Mouse (Mus musculus): ENCODE results near the gene Camta1.
A peak's percentile ranks its signal among the peaks of the same experiment; 100 is the strongest.

The Camta1 gene

DNA sequence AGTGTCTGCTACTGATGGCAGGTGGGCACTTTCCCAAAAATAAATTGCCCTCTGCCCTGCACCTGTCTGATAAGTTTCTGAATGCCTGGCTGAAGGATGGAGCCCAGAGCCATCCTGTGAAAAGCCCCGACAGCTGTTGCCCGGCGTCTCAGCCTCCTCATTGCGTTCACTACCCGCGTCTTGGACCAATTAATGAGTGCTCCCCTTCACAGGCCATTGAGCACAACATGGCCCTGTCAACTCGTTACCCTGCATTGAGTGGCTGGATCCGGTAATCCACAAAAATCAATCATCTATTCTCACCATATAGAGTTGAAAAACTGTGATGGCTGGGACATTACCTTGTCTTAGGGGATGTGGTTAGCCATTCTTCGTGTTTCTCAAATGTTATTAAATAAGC, 275.6 kb downstream of the Camta1 start:
- no peak for DNase-seq

DNA sequence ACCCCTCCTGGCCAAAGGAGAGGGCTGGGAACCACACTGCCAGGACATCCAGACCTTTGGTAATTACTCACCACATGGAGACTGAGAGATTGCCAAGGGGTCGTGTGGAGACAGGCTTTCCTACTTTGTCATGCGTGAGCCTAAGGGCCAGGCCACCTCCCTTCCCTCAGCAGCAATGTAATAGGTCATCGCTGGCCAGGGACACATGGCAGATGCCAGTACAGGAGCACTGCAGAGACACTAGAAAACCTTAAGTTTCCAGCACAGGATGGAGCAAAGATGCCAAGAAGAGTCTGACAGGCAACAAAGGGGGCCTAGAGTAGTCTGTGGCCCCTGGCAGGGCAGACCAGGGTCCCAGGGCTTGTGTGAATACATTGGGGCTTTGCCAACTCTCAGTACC, 283.7 kb downstream of the Camta1 start:
- peak; percentile 57 for DNase-seq

DNA sequence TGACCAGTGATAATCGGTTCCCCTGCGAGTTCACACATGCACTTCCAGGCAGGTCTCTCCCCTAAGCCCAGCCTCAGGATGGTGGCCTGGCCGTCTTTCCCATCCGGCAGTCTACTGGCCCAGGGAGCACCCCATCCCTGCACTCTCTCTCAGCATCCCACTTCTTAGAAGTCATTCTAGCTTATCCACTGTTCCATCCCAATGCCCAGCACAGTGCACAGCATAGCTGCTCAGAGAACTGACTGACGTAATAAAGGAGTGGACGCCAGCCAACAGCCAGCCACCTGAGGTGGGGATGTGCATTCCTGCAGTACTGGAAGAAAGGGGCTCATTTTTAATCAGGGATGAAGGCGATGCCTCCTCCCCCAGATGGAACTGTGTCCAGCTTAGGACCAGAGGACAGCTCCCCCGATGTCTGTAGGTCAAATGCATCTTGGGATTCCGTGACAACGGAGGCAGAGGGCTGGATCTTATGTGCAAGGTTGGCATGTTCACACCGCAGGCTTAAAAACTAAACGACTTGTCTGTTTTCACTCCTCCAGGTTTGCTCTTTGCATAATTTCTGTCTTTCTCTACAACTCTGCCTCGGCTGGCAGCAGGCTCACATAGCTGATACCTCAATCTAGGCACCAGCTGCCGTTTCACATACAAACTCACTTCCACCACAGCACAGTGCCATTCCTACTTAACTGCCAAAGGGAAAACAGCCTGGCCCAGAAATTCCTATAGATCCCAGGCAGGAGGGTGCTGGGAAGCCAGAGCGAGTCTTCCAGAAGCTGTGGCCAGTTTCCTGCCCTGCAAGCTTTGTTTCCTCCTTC, 285.2 kb downstream of the Camta1 start:
- no peak for DNase-seq

DNA sequence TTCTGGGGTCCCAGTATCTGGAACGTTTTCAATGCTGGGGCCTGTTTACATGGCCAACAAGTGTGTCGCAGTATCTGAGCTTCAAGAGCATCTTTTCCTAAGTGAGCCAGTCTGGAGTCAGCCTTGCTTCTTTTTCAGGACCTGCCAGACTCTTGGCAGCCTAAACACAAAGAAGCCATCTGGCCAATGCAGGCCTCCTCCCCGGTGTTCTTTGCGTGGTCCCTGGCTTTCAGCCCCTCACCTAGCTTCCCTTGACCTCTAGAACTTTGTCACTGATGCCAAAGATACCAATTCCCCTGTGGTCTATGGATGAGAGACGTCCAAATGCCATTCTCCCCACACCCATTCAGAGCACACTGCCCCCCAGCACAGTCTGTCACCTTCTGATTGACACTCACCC, 289.0 kb downstream of the Camta1 start:
- peak; percentile 40 for DNase-seq

DNA sequence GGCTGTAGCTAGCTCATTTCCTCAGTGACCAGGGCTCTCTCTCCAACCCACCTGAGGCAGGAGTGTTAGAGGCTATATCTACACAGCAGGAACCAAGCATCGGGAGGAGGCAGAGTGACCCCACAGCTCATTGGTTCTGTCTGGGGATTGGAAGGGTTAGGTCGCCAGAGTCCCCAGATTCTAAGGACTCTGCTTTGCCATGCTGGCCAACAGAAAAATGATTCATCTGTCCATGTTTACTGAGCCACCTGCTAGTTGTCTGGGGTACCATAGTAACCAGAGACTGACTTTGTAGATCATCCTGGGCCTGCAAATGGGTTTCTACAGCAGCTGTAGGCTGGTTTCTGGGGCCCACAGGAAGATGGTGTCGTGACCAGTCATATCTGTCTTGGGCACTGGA, 292.1 kb downstream of the Camta1 start:
- peak; percentile 23 for DNase-seq

DNA sequence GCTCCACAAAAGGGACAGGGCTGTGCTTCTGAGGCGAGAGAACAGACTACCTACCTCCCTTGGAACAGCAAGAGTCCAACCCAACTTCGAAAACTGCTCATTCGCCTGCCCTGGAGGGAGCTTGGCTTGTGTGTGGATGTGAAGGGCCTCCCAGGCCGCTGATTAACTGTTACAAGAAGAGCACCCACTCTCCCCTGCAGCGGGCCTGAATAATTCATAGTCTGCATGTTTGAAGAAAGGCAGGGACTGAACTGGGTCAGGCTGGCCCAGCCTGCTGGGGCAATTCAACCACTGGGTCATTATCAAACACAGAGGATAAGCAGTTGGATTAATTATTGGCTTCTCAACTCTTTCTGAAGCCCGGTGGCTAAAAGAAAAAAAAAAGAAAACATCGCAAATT, 292.8 kb downstream of the Camta1 start:
- no peak for DNase-seq

DNA sequence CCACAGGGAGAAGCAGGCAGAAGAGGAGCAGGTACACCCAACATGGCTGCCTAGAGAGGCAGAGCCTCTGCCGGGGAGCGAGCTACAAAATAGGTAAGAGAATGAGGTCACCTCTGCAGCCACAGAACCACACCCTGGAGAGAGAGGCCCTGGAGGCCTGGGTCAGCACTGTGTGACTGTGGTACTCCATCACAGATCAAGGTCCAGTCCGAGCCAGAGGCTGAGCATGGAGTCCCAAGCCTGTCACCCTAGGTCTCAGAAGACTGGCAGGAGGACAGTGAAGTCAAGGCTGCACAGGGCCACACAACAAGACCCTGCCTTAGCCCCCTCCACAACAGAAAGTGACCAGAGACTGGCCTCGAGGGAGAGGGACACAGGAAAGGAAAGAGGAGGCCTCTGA, 294.6 kb downstream of the Camta1 start:
- no peak for DNase-seq

DNA sequence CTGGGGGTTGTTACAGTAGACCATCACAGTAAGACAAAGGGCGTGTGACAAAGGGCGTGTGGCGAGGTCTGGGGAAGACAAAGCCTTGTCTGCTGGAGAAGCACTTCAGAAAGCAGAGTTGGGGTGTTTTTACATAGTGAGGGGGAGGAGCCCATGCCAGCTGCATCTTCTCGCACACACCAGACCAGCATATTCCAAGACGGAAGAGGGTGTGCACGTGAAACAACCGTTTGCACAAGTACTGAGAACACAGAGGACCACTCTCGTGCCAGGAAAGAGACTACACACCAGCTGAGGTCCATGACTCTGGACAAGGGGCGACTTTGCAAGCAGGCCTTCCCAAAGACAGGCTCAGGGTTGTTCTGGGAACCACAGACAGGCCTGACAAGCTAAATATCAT, 306.2 kb downstream of the Camta1 start:
- DNase-seq: no peak

DNA sequence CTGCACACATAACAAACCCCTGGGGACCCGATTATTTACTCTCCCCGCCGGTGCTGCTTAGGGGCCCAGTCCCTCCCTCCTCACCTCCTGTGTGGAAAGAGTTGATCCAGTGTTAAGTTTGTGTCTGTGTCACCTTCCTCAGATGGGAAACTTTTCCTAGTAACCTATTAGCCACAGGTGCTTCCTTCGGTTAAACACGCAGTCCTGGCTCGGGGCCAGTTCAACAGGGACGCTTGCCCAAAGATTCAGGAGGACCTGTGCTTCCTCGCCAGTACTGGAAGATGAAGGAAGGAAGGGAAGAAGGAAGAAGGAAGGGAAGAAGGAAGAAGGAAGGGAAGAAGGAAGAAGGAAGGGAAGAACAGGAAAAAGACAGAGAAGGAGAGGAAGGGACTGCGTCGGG, 312.2 kb downstream of the Camta1 start:
- DNase-seq: no peak

DNA sequence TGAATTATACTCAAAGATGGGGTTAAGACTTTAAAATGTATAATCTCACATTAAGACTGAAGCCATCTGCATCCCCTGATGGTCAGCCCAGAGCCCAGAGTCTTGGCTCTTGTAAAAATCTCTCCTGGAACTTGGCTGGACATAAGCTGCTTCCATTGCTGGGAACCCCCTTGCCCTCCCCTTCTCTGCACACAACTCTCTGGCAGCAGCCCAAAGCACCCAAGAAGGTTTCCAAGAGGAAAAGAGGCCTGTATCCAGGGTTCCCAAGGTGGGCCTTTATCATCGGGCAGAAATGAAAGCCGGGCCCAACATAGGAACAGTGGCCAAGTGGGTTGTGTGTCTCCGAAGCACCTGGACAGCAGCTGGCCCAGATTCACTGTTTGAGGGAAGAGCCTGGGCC, 316.2 kb downstream of the Camta1 start:
- DNase-seq: no peak

DNA sequence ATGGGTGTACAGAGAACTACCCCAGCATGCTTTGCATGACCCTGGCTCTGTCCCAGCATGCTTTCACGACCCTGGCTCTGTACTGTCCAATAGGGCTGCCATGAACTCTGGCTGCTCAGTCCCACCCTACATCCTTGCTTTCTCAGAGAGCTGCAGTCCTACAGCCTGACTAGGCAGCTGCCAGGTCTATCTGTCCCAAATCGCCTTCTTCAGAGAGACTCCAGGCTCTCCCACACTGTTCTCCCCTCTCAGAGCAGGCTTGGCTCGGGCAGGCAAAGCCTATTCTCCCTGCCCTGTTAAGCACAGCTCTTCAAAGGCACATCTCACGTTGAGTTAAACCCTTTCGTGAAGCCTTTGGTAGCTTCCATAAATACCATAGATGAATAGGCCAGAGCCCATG, 317.5 kb downstream of the Camta1 start:
- DNase-seq: no peak

DNA sequence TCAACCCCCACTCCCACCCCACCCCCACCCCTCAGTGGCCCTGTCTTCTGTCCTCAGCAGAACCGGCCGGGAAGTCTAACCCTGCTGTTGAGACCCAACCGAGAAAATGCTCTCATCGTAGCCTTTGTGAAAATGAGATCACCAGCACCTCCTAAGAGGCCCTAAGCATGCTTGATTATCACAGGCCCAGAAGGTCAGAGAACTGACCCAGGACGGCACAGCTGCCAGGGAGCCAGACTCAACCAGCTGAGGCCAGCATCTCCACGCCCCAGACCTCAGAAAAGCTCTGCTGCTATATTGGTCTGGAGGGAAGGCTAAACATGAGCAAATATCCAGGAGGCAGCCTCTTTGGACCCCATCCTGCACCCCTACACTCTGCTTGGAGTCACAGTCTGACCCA, 321.1 kb downstream of the Camta1 start:
- DNase-seq: no peak

DNA sequence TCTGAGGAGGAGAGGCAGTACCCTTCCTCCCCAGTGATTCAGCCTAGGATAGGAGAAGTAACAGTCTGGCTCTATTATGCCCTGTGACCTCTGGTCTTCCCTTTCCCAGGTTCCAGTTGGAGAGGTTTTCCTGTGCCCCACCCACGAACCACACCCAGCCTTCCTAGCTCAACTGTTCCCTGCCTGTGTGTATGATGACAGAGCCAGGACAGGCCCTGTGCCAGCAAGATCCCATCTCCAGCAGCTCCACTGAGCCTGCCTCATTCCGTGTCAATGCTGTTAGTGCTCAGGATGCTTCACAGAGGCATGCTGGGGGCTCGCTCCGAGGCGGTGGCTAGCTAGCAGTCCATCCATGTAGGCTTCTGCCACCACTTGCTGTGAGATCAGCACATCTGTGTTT, 321.8 kb downstream of the Camta1 start:
- no peak for DNase-seq

DNA sequence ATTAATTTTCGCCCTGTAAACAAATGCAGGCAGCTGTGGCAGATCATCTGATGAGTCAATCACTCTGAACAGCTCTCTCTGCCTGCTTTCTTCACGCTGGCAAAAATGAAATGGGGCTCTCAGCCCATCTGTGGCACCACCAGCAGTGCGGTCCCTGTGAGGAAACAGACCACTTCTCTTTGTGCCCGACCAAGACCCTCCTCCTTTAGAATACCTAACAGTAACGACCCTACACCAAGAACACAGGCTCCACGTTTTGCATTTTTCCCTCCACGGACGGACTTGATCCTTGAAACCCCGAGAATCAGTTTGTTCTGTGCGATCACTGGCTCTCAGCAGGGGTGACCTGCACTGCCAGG, 322.5 kb downstream of the Camta1 start:
- no peak for DNase-seq

DNA sequence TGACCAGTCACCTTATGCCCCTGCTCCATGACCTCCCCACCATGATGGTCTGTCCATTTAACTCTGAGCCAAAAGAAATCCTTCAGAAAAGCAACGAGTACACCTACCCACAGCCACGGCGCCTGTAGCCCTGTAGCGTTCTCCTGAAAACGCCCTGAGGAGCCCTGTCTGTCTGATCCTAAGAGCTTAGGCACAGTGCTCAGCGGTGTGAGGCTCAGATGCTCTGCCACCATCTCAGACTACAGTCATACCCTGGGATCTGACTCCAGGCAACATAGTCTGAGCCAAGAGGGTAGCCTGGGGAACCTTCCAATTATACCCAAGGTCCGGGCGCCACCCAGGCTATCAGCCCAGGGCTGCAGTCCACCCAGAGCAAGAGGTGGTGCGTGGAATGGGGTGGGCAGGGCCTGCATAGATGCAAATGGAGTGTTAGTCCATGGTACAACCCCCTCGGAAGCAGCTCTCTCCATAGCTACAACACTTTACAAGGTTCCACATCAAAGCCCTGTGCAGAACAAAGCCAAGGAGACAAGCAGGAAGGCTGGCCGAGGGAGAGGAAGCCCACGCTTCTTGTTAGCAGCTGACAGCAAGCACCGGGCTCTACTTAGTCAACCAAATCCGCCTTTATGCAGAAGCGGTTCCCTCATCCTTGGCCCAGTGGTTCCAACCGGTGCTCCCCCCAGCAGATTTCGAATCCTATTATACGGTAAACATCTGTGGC, 323.1 kb downstream of the Camta1 start:
- no peak for DNase-seq

DNA sequence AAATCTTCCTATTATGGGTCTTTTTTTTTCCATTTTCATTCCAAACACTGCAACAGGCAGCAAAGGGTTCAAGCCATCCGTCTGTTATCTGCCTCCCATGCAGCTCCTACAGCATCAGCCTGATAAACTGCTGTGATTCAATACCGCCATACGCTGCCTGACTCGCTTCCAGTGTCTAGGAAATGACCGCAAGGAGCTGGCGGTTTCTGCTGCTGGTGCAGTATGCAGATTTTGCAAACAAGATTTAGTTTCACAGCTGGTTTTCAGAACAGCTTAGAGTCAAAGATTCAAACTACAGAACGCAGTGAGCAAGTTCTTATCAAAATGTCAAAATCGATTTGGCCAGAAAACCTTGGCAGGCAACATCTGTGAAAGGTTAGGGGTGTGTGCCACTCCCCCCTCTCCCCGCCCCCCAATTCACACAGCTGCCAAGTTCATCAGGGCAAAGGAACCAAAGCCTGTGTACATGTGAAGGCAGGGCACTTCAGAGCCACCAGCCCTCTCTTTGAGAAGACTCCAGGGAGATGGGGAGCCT, 325.7 kb downstream of the Camta1 start:
- DNase-seq: no peak

DNA sequence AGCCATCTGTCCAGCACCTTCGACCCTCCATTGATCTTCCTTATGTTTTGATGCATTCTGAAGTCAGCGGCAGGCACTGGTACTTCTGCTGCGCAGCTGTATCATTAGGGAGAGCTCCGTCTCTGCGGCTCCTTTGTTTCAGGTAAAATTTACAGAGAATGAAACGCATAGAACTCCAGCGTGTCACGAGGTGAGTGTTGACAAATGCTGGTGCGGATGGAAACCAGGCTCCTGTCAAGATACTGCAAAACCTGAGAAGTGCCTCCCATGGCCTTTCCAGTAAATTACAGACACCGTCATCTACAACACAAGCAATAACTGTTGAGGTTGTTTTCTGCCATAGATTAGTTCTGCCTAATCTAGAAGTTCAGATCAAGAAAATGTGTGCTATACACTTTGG, 328.2 kb downstream of the Camta1 start:
- DNase-seq: no peak

DNA sequence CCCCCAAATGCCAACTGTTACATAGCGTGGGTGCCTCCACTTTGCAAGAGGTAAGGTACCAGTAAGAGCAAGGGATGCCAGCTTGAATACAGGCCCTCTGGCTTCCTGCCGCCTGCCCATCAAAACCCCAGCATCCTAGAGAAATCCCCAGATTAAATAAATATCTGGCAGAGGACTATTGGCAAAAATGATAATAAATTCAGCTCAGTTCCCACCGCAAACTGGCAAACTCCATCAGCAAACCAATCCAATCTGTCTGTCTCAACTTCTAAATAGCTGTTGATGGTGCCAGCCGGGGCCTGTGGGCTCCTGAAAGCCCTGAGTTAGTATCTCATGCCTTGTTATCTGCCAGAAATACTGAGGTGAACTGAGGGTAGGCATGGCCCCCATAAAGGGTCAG, 333.2 kb downstream of the Camta1 start:
- DNase-seq: no peak

DNA sequence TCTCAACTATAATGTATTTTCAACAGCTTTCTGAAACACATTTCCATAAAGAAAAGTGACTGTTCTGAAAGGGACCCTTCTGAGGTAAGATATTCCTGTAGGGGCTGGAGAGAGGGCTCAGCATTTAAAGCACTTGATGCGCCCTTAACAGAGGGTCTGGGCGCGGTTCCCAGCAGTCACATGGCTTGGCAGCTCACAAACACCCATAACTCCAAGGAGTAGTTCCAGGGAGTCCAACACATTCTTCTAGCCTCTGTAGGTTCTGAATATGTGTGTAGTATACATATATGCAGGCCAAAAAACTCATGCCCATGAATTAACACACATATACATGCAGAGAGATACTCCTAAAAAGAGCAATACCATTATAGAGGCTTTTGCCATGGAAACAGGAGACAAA, 333.9 kb downstream of the Camta1 start:
- DNase-seq: no peak

DNA sequence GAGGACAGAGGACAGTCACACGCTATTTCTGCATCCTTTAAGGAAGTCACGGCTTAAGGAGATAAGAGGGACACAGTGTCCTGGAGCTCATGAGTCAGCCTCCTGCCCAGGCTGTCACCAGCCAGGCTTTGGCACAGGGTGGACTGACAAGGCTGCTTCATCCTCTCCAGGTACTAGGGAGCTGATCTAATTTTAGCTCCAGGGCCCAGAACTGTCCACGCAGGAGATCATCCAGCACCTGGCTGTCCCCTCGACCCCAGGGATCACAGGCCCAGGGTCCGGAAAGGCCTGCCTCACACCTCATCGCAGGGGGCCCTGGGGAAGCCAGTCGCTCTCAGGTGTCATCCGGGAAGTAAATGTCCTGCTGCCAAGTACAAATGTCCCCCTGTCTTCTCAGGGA, 341.6 kb downstream of the Camta1 start:
- DNase-seq: peak; percentile 66

DNA sequence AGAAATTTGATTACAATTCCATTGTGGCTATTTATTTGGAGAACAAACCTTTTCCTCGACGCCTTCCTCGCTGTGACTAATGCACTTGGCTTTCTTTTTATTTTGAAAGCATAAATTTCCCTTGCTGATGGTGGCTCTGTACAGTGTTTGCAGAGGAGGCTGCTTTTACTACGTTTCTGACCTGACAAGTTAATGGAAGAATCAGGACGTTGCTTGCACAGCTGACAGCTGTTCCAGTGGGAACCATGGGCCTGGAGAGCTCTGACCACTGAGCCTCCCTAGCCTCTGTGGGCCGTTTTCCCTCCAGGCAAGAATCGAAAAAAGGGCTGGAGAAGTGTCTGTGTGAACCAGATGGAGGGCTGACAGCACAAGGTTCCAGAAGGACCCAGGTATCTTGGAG, 342.7 kb downstream of the Camta1 start:
- no peak for DNase-seq

DNA sequence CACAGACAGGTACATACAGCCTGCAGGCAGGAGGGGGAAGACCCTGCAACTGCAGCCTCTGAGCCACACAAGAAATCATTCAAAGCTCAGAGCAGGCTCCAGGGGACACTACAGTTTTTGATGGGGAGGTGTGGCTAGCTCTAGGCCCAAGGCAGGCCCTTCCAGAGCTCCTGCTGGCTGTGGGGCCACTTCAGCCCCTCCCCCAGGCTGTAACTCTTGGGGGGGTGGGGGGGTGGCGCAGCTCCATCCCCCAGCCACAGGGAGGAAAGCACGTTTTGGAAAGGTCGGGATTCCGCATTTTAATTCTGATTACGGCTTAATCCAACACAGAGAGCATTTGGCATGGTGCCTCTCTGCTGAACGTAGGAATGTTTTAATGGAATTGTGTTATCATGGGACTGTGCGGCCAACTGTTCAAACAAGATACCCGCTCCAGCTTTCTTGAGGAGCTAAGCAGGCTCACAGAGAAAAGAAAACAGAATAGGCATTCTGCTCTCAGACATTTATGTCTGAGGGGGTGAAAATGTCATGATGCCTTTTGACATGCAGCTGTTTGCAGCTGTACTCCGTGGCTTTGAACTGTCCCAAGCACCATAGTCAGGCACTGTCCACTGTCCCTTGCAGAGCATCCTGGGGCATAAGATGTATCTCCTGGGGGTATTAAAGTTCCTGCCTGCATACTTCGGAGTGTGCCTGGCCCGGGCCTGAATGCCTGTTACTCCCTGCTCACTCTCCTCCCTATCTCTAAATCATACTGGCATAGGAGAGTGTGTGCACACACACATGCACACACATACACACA, 344.5 kb downstream of the Camta1 start:
- no peak for DNase-seq

DNA sequence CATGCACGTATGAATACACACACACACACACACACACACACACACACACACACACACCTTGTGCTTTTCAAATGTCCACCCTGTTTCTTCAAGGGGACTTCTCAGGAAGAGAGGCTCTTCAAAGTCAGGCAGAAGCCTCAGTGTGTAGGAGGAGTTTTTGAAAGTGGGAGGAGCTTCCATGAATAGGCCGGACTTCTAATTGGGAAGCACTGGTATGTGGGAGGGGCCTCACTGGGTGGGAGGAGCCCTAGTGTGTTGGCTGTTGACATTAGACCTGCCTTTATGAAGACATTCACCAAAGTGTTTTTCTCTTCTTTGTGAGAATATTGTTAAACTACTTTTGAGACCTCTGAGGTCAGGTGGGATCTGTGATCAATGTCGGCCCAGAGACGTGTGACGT, 346.4 kb downstream of the Camta1 start:
- no peak for DNase-seq

DNA sequence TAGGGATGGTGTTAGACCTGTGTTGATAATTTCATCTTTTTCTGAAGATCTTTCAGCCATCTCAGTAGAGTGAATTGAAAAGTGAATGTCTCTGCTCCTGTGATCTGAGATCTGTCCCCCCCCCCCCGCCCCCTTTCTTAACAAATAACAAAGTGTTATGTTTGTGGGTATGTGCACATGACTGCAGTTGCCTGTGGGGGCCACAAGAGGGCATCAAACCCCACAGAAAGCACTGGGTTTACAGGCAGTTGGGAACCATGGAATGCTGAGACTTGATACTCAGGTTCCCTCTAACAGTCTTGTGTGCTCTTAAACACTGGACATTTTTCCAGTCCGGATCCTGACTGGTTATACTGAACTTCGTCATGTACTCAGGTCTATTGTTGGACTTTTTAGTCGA, 350.6 kb downstream of the Camta1 start:
- DNase-seq: no peak

Data from cerebellum, adult 11 months (tissue).